Mouse (Mus musculus): ENCODE measurements around the gene Agbl1. TPM values are rescaled to one million over a fixed set of nuclear protein-coding genes. Genes with fewer than 3 reads are reported as not detected.

Agbl1 gene
- polyA plus RNA-seq (2015; fragmentation: Nextera tagmentation; extraction: Ambion mirVana), result 0.05 TPM in 1 of 2 replicates, not detected in the other

DNA sequence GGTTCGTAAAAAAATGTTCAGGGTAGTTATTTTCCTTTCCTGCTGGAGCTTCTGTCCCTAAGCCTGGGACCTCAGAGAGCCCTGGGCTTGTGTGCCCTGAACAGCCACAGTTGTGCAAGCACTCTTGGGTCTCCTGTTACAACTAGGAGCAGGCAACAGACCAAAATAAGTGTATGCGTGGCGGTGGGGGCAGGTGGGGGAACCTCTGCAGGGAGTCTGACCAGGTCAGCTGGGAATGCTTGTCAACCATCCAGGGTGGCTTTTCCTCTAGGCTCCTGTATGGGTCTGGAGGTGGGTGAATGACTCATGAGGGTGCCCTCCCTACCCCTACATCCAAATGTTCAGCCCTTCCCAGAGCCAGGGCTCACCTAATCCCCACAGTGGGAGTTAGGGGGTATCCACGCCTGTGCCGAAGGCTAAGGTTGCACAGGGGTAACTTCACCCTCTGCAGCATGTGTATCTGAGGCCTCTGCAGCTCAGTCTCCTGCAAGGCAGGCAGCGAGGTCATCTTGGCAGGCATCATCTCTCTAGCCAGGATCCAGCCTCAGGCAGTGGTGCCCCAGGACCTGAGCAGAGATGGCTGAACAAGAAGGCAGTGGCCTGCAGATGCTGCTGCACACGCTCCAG, at the start of gene Agbl1:
Gene Agbl1, plus strand, starts transcription at position 577 of the 627 bp plus-strand sequence.
- Histone ChIP-seq H3K4me3 (replicated peaks; ENCODE audit: low read depth, low read length) (no peak within 1 kb of the TSS), H3K27me3 (ENCODE audit: insufficient read depth, low read length) (no peaks in the 10 kb centered on the region), H3K9me3 (replicated peaks; ENCODE audit: low read length) (no peaks in the 10 kb centered on the region), H3K4me1 (replicated peaks; ENCODE audit: insufficient read depth, low read length) (no peaks in the 10 kb centered on the region), H3K4me2 (ENCODE audit: low read length) (no peak within 1 kb of the TSS), H3K27ac (no peak within 1 kb of the TSS), H3K36me3 (ENCODE audit: insufficient read depth, low read length) (no peaks in the 10 kb centered on the region), H3K9ac (ENCODE audit: low read depth, low read length) (no peak within 1 kb of the TSS)
- TF ChIP-seq CTCF (IDR thresholded peaks at IDR 0.05; ENCODE audit: low read depth), result no peak
- ATAC-seq (replicated peaks; ENCODE audit: low FRiP score, low read depth) (no peak), DNase-seq (ENCODE audit: low spot score) (no peak)
- WGBS, result 48% methylated on average over 7 of the region's 7 CpGs

DNA sequence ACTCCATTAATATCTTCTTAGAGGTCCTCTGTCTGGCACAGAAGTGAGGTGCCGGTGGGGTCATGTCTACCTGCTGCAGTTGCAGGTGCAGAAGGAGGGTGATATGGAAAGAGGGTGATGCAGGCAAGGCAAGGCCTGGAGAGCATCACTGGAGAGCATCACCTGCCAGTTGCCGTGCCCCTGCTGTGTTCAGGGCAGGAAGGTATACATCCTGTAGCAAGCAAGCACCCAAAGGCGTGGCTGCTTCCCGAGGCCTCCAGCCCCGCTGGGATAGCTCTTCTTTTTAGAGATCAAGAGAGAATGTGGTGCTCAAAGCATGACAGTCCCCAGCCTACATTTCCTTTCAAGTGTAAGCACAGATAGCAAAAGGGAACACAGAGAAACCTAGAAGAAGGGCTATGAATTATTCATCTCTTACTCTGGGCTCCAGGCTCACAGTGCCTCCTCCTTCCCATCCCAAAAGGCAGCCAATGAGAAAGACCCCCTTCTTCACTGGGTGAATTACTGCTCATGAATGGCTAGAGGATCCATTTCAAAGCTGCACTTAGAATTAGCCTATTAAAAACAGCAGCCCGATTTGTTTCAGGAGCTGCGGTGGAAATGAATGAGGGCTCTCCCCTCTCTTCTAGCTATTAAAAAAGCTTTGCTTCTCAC, 44.6 kb upstream of the Agbl1 start:
- Histone ChIP-seq H3K4me2 (ENCODE audit: low read length) (no peak overlapping the region), H3K9me3 (replicated peaks; ENCODE audit: low read length) (no peaks in the 10 kb centered on the region), H3K4me3 (replicated peaks; ENCODE audit: low read depth, low read length) (no peak overlapping the region), H3K9ac (ENCODE audit: low read depth, low read length) (no peak overlapping the region), H3K27me3 (ENCODE audit: insufficient read depth, low read length) (no peaks in the 10 kb centered on the region), H3K27ac (no peak overlapping the region), H3K4me1 (replicated peaks; ENCODE audit: insufficient read depth, low read length) (no peaks in the 10 kb centered on the region), H3K36me3 (ENCODE audit: insufficient read depth, low read length) (no peaks in the 10 kb centered on the region)
- DNase-seq (ENCODE audit: low spot score) (peak; percentile 57), ATAC-seq (replicated peaks; ENCODE audit: low FRiP score, low read depth) (no peak)
- TF ChIP-seq CTCF (IDR thresholded peaks at IDR 0.05; ENCODE audit: low read depth), result no peak
- WGBS, result 32% methylated on average over 7 of the region's 7 CpGs

DNA sequence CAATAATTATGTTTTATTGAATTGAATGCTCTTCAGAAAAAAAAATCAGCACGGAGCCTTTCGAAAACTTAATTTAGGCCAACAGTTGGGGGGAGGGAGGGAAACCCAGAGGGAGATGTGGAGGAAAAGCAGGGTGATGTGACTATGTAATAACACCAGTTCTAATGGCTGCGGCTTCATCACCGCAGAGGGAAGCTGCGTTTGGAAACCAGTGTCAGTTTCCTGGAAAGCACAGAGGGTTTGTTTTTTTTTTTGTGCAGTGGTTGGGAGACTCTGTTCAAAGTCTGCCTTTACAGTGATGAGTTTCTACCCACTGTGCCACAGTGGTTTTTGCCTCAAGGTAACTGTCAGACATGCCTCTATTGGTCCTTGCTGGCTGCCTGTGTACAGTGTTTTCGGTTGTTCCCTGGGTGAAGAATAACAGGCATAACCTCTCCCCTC, 44.0 kb upstream of the Agbl1 start:
- ATAC-seq (replicated peaks; ENCODE audit: low FRiP score, low read depth), result no peak

DNA sequence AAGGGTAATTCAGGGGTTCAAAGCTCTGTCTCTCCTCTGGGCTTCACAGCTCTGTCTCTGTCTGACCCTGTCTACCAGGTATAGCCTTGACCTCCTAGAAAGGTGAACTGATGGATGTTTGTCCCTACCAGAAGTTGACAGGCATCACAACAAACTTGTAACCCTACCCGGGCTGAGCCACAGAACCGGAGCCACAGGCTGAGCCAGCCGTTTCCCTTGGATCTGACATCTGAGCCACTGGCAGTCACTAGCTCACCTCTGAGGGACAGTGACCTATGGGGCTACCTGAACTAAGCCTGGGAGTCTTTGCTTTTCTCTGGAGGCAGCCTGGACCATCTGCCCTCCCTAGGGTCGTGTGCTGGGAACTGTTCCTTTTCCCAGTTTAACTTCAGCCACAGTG, 11.1 kb upstream of the Agbl1 start:
- Histone ChIP-seq H3K9ac (ENCODE audit: low read depth, low read length) (no peak overlapping the region), H3K4me1 (replicated peaks; ENCODE audit: insufficient read depth, low read length) (no peaks in the 10 kb centered on the region), H3K9me3 (replicated peaks; ENCODE audit: low read length) (no peaks in the 10 kb centered on the region), H3K27ac (no peak overlapping the region), H3K36me3 (ENCODE audit: insufficient read depth, low read length) (no peaks in the 10 kb centered on the region), H3K4me2 (ENCODE audit: low read length) (no peak overlapping the region), H3K27me3 (ENCODE audit: insufficient read depth, low read length) (no peaks in the 10 kb centered on the region), H3K4me3 (replicated peaks; ENCODE audit: low read depth, low read length) (no peak overlapping the region)
- 31% methylated on average over 4 of the region's 4 CpGs for WGBS
- no peak for DNase-seq (ENCODE audit: low spot score)
- no peak for ATAC-seq (replicated peaks; ENCODE audit: low FRiP score, low read depth)
- no peak for TF ChIP-seq CTCF (IDR thresholded peaks at IDR 0.05; ENCODE audit: low read depth)

More for the DNA sequence above, 44.0 kb upstream of the Agbl1 start:
- no peaks in the 10 kb centered on the region for H3K27me3 ChIP-seq (ENCODE audit: insufficient read depth, low read length)
- DNase-seq (ENCODE audit: low spot score), result peak; percentile 20
- no peaks in the 10 kb centered on the region for H3K9me3 ChIP-seq (replicated peaks; ENCODE audit: low read length)
- WGBS, result 19% methylated on average over 6 of the region's 6 CpGs
- H3K4me2 ChIP-seq (ENCODE audit: low read length), result no peak overlapping the region
- H3K9ac ChIP-seq (ENCODE audit: low read depth, low read length), result no peak overlapping the region
- no peak overlapping the region for H3K27ac ChIP-seq
- TF ChIP-seq CTCF (IDR thresholded peaks at IDR 0.05; ENCODE audit: low read depth), result no peak
- no peaks in the 10 kb centered on the region for H3K36me3 ChIP-seq (ENCODE audit: insufficient read depth, low read length)
- no peaks in the 10 kb centered on the region for H3K4me1 ChIP-seq (replicated peaks; ENCODE audit: insufficient read depth, low read length)
- H3K4me3 ChIP-seq (replicated peaks; ENCODE audit: low read depth, low read length), result no peak overlapping the region

DNA sequence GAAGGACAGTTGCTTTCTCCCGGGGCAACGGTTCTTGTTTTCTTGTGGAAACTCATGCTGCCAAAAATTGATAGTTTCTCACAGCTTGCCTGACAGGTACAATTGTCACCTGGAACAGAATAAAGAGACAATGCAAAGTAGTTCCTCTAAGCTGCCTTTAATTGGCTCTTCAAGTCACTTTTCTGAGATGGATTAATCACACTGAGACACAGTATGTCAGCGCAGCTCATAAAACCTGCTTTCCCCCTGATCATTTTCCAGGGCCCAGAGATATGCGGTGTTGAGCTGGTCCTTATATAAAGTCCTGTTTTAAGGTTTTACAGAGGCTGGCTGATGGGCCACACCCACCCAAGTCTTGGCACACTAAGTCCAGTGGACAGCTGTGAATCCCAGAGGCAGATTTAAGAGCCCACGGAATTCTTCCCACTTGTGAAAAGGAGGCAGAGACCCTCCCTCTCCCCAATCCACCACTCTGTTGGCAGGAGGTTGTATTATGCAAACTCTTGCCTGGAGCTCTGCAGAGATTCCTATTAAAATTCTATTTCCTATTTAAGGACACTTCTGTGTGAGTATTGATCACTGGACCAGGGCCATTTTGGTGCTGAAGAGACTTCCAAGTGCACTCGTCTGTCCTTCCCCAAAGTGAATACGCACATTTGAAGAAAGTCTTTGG, 9.8 kb upstream of the Agbl1 start:
- no peak for TF ChIP-seq CTCF (IDR thresholded peaks at IDR 0.05; ENCODE audit: low read depth)
- H3K9ac ChIP-seq (ENCODE audit: low read depth, low read length), result no peak overlapping the region
- no peak overlapping the region for H3K27ac ChIP-seq
- WGBS, result 74% methylated on average over 7 of the region's 7 CpGs
- H3K4me1 ChIP-seq (replicated peaks; ENCODE audit: insufficient read depth, low read length), result no peaks in the 10 kb centered on the region
- no peaks in the 10 kb centered on the region for H3K27me3 ChIP-seq (ENCODE audit: insufficient read depth, low read length)
- no peaks in the 10 kb centered on the region for H3K9me3 ChIP-seq (replicated peaks; ENCODE audit: low read length)
- no peak for ATAC-seq (replicated peaks; ENCODE audit: low FRiP score, low read depth)
- H3K4me2 ChIP-seq (ENCODE audit: low read length), result no peak overlapping the region
- no peak for DNase-seq (ENCODE audit: low spot score)
- no peak overlapping the region for H3K4me3 ChIP-seq (replicated peaks; ENCODE audit: low read depth, low read length)
- H3K36me3 ChIP-seq (ENCODE audit: insufficient read depth, low read length), result no peaks in the 10 kb centered on the region

DNA sequence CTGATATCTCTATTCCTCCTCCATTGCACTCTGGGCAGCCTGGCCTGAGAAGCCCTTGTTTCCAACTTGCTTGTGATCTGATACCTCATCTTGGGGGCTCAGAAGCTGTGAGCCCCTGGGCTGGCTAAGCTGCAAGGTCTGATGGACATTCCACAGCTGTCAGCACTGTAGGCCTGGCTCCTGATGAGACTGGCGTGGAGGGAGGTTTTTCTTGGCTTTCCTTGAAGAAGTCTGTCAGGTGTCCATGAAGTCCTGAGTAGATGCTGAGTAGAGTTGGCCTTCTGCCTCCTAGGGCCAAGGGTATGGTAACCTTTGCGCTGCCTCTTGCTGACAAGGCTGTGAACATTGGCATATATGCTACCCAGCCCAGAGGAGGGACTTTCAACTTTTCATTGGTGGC, 7.0 kb upstream of the Agbl1 start:
- no peak overlapping the region for H3K4me3 ChIP-seq (replicated peaks; ENCODE audit: low read depth, low read length)
- no peak overlapping the region for H3K9ac ChIP-seq (ENCODE audit: low read depth, low read length)
- H3K27ac ChIP-seq, result no peak overlapping the region
- no peak for TF ChIP-seq CTCF (IDR thresholded peaks at IDR 0.05; ENCODE audit: low read depth)
- DNase-seq (ENCODE audit: low spot score) (no peak), ATAC-seq (replicated peaks; ENCODE audit: low FRiP score, low read depth) (no peak)
- H3K4me2 ChIP-seq (ENCODE audit: low read length), result no peak overlapping the region
- H3K27me3 ChIP-seq (ENCODE audit: insufficient read depth, low read length), result no peaks in the 10 kb centered on the region
- no peaks in the 10 kb centered on the region for H3K9me3 ChIP-seq (replicated peaks; ENCODE audit: low read length)
- no peaks in the 10 kb centered on the region for H3K36me3 ChIP-seq (ENCODE audit: insufficient read depth, low read length)
- H3K4me1 ChIP-seq (replicated peaks; ENCODE audit: insufficient read depth, low read length), result no peaks in the 10 kb centered on the region
- 78% methylated on average over 2 of the region's 2 CpGs for WGBS
